Mouse (Mus musculus): ENCODE measurements around the gene Olfr1152. TPM values are rescaled to one million over a fixed set of nuclear protein-coding genes. Genes with fewer than 3 reads are reported as not detected.

The Olfr1152 gene
- polyA plus RNA-seq (2016; fragmentation: Nextera tagmentation; extraction: Ambion mirVana) = not detected in 2 replicates

DNA sequence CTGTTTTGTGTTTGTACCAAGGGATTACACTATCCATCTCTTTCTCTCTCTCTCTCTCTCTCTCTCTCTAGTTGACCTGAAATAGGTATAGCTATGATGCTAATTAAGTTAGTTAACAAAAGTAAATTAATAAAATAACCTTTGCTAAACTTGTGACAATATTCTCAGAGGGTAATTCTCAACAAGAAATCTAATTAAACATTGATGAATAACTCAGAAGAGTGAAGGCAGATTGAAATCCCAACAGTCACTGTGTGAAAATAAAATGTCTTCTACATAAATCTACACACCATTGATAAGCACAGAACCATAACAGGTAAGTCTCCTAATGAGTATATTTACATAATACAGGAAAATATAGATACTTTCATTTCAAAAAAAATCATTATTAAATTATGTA is at the start of gene Olfr1152:
Gene Olfr1152 (plus strand): TSS at position 301 of the 400 bp plus-strand sequence.
- no peak within 1 kb of the TSS for H3K4me3 ChIP-seq
- no peaks in the 10 kb centered on the region for H3K36me3 ChIP-seq (replicated peaks)
- no peak within 1 kb of the TSS for H3K27ac ChIP-seq (replicated peaks)
- no peaks in the 10 kb centered on the region for H3K27me3 ChIP-seq (replicated peaks; ENCODE audit: low read depth, poor library complexity, severe bottlenecking)
- no peaks in the 10 kb centered on the region for H3K9me3 ChIP-seq
- H3K4me1 ChIP-seq = no peaks in the 10 kb centered on the region
- DNase-seq (ENCODE audit: low spot score) = no peak

DNA sequence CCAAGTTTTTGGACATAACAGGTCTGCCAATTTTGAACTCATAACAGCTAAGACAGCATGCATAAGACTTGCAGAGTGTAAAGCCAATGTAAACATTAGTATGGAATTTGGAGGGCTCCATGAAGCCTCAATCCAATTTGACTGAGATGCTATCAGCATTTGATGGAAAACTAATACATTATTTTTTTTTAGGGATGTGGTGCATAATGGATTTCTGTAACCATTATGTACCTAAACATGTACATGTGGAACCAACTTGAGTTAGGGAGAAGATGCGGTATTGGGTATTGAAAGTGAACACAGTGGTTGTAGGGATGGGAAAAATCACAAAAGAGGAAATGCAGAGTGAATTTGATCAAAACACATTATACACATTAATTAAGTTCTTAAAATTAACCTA is 36.1 kb upstream of the Olfr1152 start, which contains the start of gene Olfr1148:
Gene Olfr1148 (plus strand): TSS at position 301 of the 400 bp plus-strand sequence.
- Histone ChIP-seq H3K9me3 (no peaks in the 10 kb centered on the region), H3K36me3 (replicated peaks) (no peaks in the 10 kb centered on the region), H3K4me1 (no peaks in the 10 kb centered on the region), H3K4me3 (no peak within 1 kb of the TSS), H3K27me3 (replicated peaks; ENCODE audit: low read depth, poor library complexity, severe bottlenecking) (no peaks in the 10 kb centered on the region), H3K27ac (replicated peaks) (no peak within 1 kb of the TSS)
- 92% methylated on average over 1 of the region's 1 CpGs for WGBS
- no peak for DNase-seq (ENCODE audit: low spot score)

DNA sequence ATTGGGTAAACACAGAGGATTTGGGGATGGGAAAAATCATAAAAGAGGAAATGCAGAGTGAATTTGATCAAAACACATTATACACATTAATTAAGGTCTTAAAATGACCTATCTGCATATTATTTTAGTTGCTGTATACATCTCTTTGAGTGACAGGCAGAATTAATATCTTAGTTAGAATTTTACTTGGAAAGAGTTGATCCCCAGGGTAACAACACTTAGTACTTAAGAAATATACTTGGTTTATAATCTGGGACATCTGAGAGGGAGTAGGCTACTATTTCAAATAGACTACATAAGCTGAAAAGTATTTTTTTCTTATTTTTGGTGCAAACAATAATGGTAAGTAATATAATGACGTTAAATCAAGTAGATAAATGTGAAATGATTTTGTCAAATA is 22.6 kb upstream of the Olfr1152 start, which contains the start of gene Olfr1150-ps1:
Gene Olfr1150-ps1 (plus strand): TSS at position 301 of the 400 bp plus-strand sequence.
- H3K27me3 ChIP-seq (replicated peaks; ENCODE audit: low read depth, poor library complexity, severe bottlenecking) = no peaks in the 10 kb centered on the region
- whole genome bisulfite sequencing = 86% methylated on average over 1 of the region's 1 CpGs
- H3K4me3 ChIP-seq = no peak within 1 kb of the TSS
- H3K4me1 ChIP-seq = no peaks in the 10 kb centered on the region
- H3K36me3 ChIP-seq (replicated peaks) = no peaks in the 10 kb centered on the region
- no peak for DNase-seq (ENCODE audit: low spot score)
- H3K9me3 ChIP-seq = no peaks in the 10 kb centered on the region
- no peak within 1 kb of the TSS for H3K27ac ChIP-seq (replicated peaks)

DNA sequence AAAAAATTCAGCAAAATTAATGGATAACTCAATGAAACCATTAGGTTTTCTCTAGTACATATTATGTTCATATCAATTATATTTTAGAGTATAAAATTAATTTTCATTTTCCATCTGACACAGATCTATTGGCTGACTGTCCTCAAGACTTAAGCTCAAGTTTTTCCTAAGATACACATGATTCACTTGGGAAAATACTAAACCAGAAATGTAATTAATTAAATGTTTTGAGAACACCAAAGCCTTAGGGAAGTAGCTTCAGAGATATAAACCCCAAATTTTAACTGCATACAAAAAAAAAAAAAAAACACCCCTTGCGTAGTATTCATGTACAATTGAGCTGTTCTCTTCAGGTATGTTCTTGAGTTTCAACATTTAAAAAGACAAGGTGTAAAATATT is 10.7 kb upstream of the Olfr1152 start, which contains the start of gene Olfr1151:
Gene Olfr1151 (plus strand): TSS at position 301 of the 400 bp plus-strand sequence.
- Histone ChIP-seq H3K4me1 (no peaks in the 10 kb centered on the region), H3K27ac (replicated peaks) (no peak within 1 kb of the TSS), H3K27me3 (replicated peaks; ENCODE audit: low read depth, poor library complexity, severe bottlenecking) (no peaks in the 10 kb centered on the region), H3K9me3 (no peaks in the 10 kb centered on the region), H3K4me3 (no peak within 1 kb of the TSS), H3K36me3 (replicated peaks) (no peaks in the 10 kb centered on the region)
- no peak for DNase-seq (ENCODE audit: low spot score)
- 80% methylated on average over 1 of the region's 1 CpGs for WGBS

DNA sequence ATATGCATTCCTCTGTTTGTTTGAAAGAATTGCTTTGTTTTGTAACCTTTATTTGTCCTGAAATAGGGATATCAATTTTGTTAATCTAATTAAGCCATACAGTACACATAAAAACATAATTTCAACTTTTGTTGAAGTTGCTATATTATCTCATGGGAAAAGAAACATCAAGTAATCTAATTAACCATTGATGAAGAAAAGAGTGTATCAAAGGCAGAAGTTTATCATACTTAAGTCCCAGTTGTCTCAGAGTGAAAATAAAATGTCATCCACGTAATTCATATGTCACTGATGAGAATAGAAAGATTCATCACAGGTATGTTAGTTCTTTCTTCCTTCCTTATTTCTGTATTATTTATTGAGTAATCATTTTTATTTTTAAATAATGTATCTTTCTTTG is 28.4 kb downstream of the Olfr1152 start, which contains the start of gene Olfr1153:
Gene Olfr1153 (plus strand): TSS at position 301 of the 400 bp plus-strand sequence.
- Histone ChIP-seq H3K27me3 (replicated peaks; ENCODE audit: low read depth, poor library complexity, severe bottlenecking) (no peaks in the 10 kb centered on the region), H3K4me3 (no peak within 1 kb of the TSS)
- WGBS = 83% methylated on average over 1 of the region's 1 CpGs

DNA sequence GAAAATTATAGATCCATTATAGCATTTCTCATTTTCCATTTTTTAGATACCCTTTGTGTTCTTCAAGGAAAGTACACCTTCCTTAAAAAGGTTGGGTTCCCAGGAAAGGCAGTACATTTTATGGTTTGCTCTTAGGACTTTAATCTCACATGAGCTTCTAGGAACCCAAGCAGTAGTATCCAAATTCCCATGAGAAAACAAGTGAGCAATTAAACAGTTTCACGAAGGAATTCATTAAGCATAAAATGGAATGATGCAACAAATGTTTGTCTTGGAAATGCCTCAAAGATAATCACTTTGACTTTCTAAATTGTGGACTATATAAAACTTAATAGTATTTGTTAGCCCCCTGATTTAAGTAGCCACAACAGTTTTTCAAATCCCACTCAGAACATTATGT is 38.8 kb downstream of the Olfr1152 start, which contains the start of gene Olfr1154:
Gene Olfr1154 (minus strand): TSS at position 101 of the 400 bp plus-strand sequence.
- Histone ChIP-seq H3K27me3 (replicated peaks; ENCODE audit: low read depth, poor library complexity, severe bottlenecking) (no peaks in the 10 kb centered on the region), H3K9me3 (no peaks in the 10 kb centered on the region), H3K4me3 (no peak within 1 kb of the TSS), H3K4me1 (no peaks in the 10 kb centered on the region), H3K27ac (replicated peaks) (no peak within 1 kb of the TSS), H3K36me3 (replicated peaks) (no peaks in the 10 kb centered on the region)
- DNase-seq (ENCODE audit: low spot score) = no peak
- 94% methylated on average over 1 of the region's 1 CpGs for WGBS

More for the DNA sequence above, 28.4 kb downstream of the Olfr1152 start, which contains the start of gene Olfr1153:
- no peaks in the 10 kb centered on the region for H3K36me3 ChIP-seq (replicated peaks)
- no peaks in the 10 kb centered on the region for H3K4me1 ChIP-seq
- no peak within 1 kb of the TSS for H3K27ac ChIP-seq (replicated peaks)
- no peak for DNase-seq (ENCODE audit: low spot score)
- no peaks in the 10 kb centered on the region for H3K9me3 ChIP-seq

Other genes starting within 250 kb of the Olfr1152 start
- not detected in 2 replicates for gene Olfr1131, start 239.4 kb upstream of the Olfr1152 start, polyA plus RNA-seq (2016; fragmentation: Nextera tagmentation; extraction: Ambion mirVana)
- gene Olfr1132, start 229.0 kb upstream of the Olfr1152 start, polyA plus RNA-seq (2016; fragmentation: Nextera tagmentation; extraction: Ambion mirVana) = not detected in 2 replicates
- not detected in 2 replicates for gene Olfr1133, start 219.1 kb upstream of the Olfr1152 start, polyA plus RNA-seq (2016; fragmentation: Nextera tagmentation; extraction: Ambion mirVana)
- not detected in 2 replicates for gene Olfr1134, start 208.0 kb upstream of the Olfr1152 start, polyA plus RNA-seq (2016; fragmentation: Nextera tagmentation; extraction: Ambion mirVana)
- gene Olfr1135, start 192.8 kb upstream of the Olfr1152 start, polyA plus RNA-seq (2016; fragmentation: Nextera tagmentation; extraction: Ambion mirVana) = not detected in 2 replicates
- not detected in 2 replicates for gene Olfr1136, start 172.5 kb upstream of the Olfr1152 start, polyA plus RNA-seq (2016; fragmentation: Nextera tagmentation; extraction: Ambion mirVana)
- gene Olfr1137, start 153.3 kb upstream of the Olfr1152 start, polyA plus RNA-seq (2016; fragmentation: Nextera tagmentation; extraction: Ambion mirVana) = not detected in 2 replicates
- gene Olfr1138, start 126.5 kb upstream of the Olfr1152 start, polyA plus RNA-seq (2016; fragmentation: Nextera tagmentation; extraction: Ambion mirVana) = not detected in 2 replicates
- gene Olfr1140, start 122.7 kb upstream of the Olfr1152 start, polyA plus RNA-seq (2016; fragmentation: Nextera tagmentation; extraction: Ambion mirVana) = not detected in 2 replicates
- gene Olfr1141, start 112.5 kb upstream of the Olfr1152 start, polyA plus RNA-seq (2016; fragmentation: Nextera tagmentation; extraction: Ambion mirVana) = not detected in 2 replicates
- gene Olfr152, start 87.0 kb upstream of the Olfr1152 start, polyA plus RNA-seq (2016; fragmentation: Nextera tagmentation; extraction: Ambion mirVana) = not detected in 2 replicates
- gene Olfr1143, start 65.9 kb upstream of the Olfr1152 start, polyA plus RNA-seq (2016; fragmentation: Nextera tagmentation; extraction: Ambion mirVana) = not detected in 2 replicates
- gene Olfr1145, start 56.7 kb upstream of the Olfr1152 start, polyA plus RNA-seq (2016; fragmentation: Nextera tagmentation; extraction: Ambion mirVana) = not detected in 2 replicates
- not detected in 2 replicates for gene Olfr1148, start 36.0 kb upstream of the Olfr1152 start, polyA plus RNA-seq (2016; fragmentation: Nextera tagmentation; extraction: Ambion mirVana)
- gene Olfr1150-ps1, start 22.5 kb upstream of the Olfr1152 start, polyA plus RNA-seq (2016; fragmentation: Nextera tagmentation; extraction: Ambion mirVana) = not detected in 2 replicates
- gene Olfr1151, start 10.6 kb upstream of the Olfr1152 start, polyA plus RNA-seq (2016; fragmentation: Nextera tagmentation; extraction: Ambion mirVana) = not detected in 2 replicates
- not detected in 2 replicates for gene Olfr1153, start 28.5 kb downstream of the Olfr1152 start, polyA plus RNA-seq (2016; fragmentation: Nextera tagmentation; extraction: Ambion mirVana)
- not detected in 2 replicates for gene Olfr1154, start 38.7 kb downstream of the Olfr1152 start, polyA plus RNA-seq (2016; fragmentation: Nextera tagmentation; extraction: Ambion mirVana)
- not detected in 2 replicates for gene Olfr1155, start 78.6 kb downstream of the Olfr1152 start, polyA plus RNA-seq (2016; fragmentation: Nextera tagmentation; extraction: Ambion mirVana)
- gene Olfr1156, start 86.6 kb downstream of the Olfr1152 start, polyA plus RNA-seq (2016; fragmentation: Nextera tagmentation; extraction: Ambion mirVana) = not detected in 2 replicates
- gene Olfr1157, start 101.8 kb downstream of the Olfr1152 start, polyA plus RNA-seq (2016; fragmentation: Nextera tagmentation; extraction: Ambion mirVana) = not detected in 2 replicates
- not detected in 2 replicates for gene Olfr74, start 108.2 kb downstream of the Olfr1152 start, polyA plus RNA-seq (2016; fragmentation: Nextera tagmentation; extraction: Ambion mirVana)
- gene Olfr1158, start 123.6 kb downstream of the Olfr1152 start, polyA plus RNA-seq (2016; fragmentation: Nextera tagmentation; extraction: Ambion mirVana) = not detected in 2 replicates
- not detected in 2 replicates for gene Olfr1160, start 141.8 kb downstream of the Olfr1152 start, polyA plus RNA-seq (2016; fragmentation: Nextera tagmentation; extraction: Ambion mirVana)
- gene Olfr1161, start 156.3 kb downstream of the Olfr1152 start, polyA plus RNA-seq (2016; fragmentation: Nextera tagmentation; extraction: Ambion mirVana) = not detected in 2 replicates
- 0.05 TPM in 1 of 2 replicates, not detected in the other for gene Olfr73, start 171.2 kb downstream of the Olfr1152 start, polyA plus RNA-seq (2016; fragmentation: Nextera tagmentation; extraction: Ambion mirVana)
- gene Olfr1162, start 184.6 kb downstream of the Olfr1152 start, polyA plus RNA-seq (2016; fragmentation: Nextera tagmentation; extraction: Ambion mirVana) = not detected in 2 replicates
- gene Olfr1163, start 205.3 kb downstream of the Olfr1152 start, polyA plus RNA-seq (2016; fragmentation: Nextera tagmentation; extraction: Ambion mirVana) = not detected in 2 replicates
- not detected in 2 replicates for gene Olfr1164, start 227.5 kb downstream of the Olfr1152 start, polyA plus RNA-seq (2016; fragmentation: Nextera tagmentation; extraction: Ambion mirVana)

All from embryonic facial prominence, embryonic 10.5 days (tissue).